In genomic region chr1:120101227-120101609, GRCm38 (mm10) we compare ENCODE assay signal across 24 mouse cellular contexts.
"Had no signal": no experiment of that assay in that cellular context is flagged by ENCODE, and none has a peak within 500 bp of the region (broad histone marks: within the 10 kb centered on the region; RNA-seq: fewer than 3 reads in every experiment).

No protein-coding gene starts in this region.

- H3K9ac ChIP-seq: limb, embryonic 12.5 days; limb, embryonic 13.5 days; limb, embryonic 15.5 days; liver, embryonic 12.5 days; liver, embryonic 13.5 days; liver, embryonic 14.5 days; liver, embryonic 15.5 days; lung, embryonic 14.5 days; lung, embryonic 15.5 days; midbrain, embryonic 12.5 days; midbrain, embryonic 13.5 days; midbrain, embryonic 15.5 days; neural tube, embryonic 12.5 days had no signal

- ATAC-seq: liver, embryonic 12.5 days; midbrain, embryonic 13.5 days; midbrain, embryonic 15.5 days; midbrain, embryonic 16.5 days had no signal

- H3K27me3 ChIP-seq: limb, embryonic 13.5 days; limb, embryonic 15.5 days; liver, embryonic 13.5 days; liver, embryonic 15.5 days; midbrain, embryonic 12.5 days; midbrain, embryonic 13.5 days; midbrain, embryonic 15.5 days; neural tube, embryonic 12.5 days had no signal

- H3K4me1 ChIP-seq: limb, embryonic 10.5 days; limb, embryonic 12.5 days; limb, embryonic 13.5 days; limb, embryonic 15.5 days; megakaryocyte, embryonic 14.5 days; midbrain, embryonic 12.5 days; midbrain, embryonic 13.5 days; midbrain, embryonic 15.5 days; neural tube, embryonic 12.5 days had no signal

- H3K27ac ChIP-seq: limb, embryonic 10.5 days; limb, embryonic 12.5 days; limb, embryonic 13.5 days; limb, embryonic 15.5 days; liver, embryonic 12.5 days; liver, embryonic 13.5 days; liver, embryonic 14.5 days; liver, embryonic 15.5 days; lung, embryonic 15.5 days; macrophage; midbrain, embryonic 10.5 days; midbrain, embryonic 12.5 days; midbrain, embryonic 13.5 days; midbrain, embryonic 15.5 days; neural tube, embryonic 12.5 days had no signal

- H3K4me2 ChIP-seq: limb, embryonic 12.5 days; limb, embryonic 13.5 days; limb, embryonic 15.5 days; liver, embryonic 11.5 days; liver, embryonic 12.5 days; liver, embryonic 13.5 days; liver, embryonic 15.5 days; lung, embryonic 14.5 days; lung, embryonic 15.5 days; midbrain, embryonic 11.5 days; midbrain, embryonic 12.5 days; midbrain, embryonic 13.5 days; midbrain, embryonic 15.5 days; neural tube, embryonic 12.5 days had no signal

- H3K9me3 ChIP-seq: limb, embryonic 10.5 days; limb, embryonic 12.5 days; limb, embryonic 13.5 days; limb, embryonic 15.5 days; liver, embryonic 12.5 days; liver, embryonic 13.5 days; liver, embryonic 15.5 days; lung, embryonic 15.5 days; midbrain, embryonic 10.5 days; midbrain, embryonic 12.5 days; midbrain, embryonic 13.5 days; midbrain, embryonic 15.5 days; neural tube, embryonic 12.5 days had no signal

- H3K36me3 ChIP-seq: limb, embryonic 10.5 days; limb, embryonic 12.5 days; limb, embryonic 13.5 days; limb, embryonic 15.5 days; liver, embryonic 12.5 days; liver, embryonic 13.5 days; liver, embryonic 15.5 days; lung, embryonic 15.5 days; midbrain, embryonic 10.5 days; midbrain, embryonic 12.5 days; midbrain, embryonic 13.5 days; midbrain, embryonic 15.5 days; neural tube, embryonic 12.5 days had no signal

- DNase-seq: left cerebral cortex, postnatal 4 days; liver, embryonic 13.5 days; lung, adult 2 months; lung, embryonic 14.5 days; midbrain, embryonic 14.5 days had no signal

- H3K4me3 ChIP-seq: limb, embryonic 10.5 days; limb, embryonic 12.5 days; limb, embryonic 13.5 days; limb, embryonic 15.5 days; liver, embryonic 12.5 days; liver, embryonic 13.5 days; liver, embryonic 15.5 days; lung, embryonic 15.5 days; megakaryocyte, embryonic 14.5 days; midbrain, embryonic 10.5 days; midbrain, embryonic 12.5 days; midbrain, embryonic 13.5 days; midbrain, embryonic 15.5 days; myocyte; neural tube, embryonic 12.5 days had no signal
